Mouse (Mus musculus) forebrain, embryonic 12.5 days (tissue): ENCODE data around the gene Ttll10. TPM values are rescaled to one million over a fixed set of nuclear protein-coding genes. Genes with fewer than 3 reads are reported as not detected.

Experiments used
- ATAC-seq: fragments of 200-750 bp; cut with Nextera tagmentation; 2 replicates; pipeline ENCODE4 v1.8.0; 2017; ENCODE audit warnings: moderate TSS enrichment; ENCODE audit not compliant: low FRiP score
- H3K27ac ChIP-seq: fragments of 300-500 bp; sonication (generic); 2 replicates; pipeline ENCODE4 v1.5.1; 2016; ENCODE audit warnings: mild to moderate bottlenecking
- H3K27me3 ChIP-seq: fragments of 300-500 bp; sonication (generic); 2 replicates; pipeline ENCODE4 v1.6.1; 2016; ENCODE audit warnings: mild to moderate bottlenecking
- H3K36me3 ChIP-seq: fragments of 300-500 bp; sonication (generic); replicated peaks from 2 replicates; pipeline ENCODE4 v1.6.1; 2016; ENCODE audit warnings: mild to moderate bottlenecking
- H3K4me1 ChIP-seq: fragments of 300-500 bp; sonication (generic); 2 replicates; pipeline ENCODE4 v1.6.1; 2016
- H3K4me2 ChIP-seq: fragments of 300-500 bp; sonication (generic); 2 replicates; pipeline ENCODE4 v1.6.1; 2016; ENCODE audit warnings: mild to moderate bottlenecking, moderate library complexity
- H3K4me3 ChIP-seq: fragments of 300-500 bp; sonication (generic); replicated peaks from 2 replicates; pipeline ENCODE4 v1.5.1; 2016; ENCODE audit warnings: mild to moderate bottlenecking
- H3K9ac ChIP-seq: fragments of 300-500 bp; sonication (generic); 2 replicates; pipeline ENCODE4 v1.6.1; 2016; ENCODE audit warnings: mild to moderate bottlenecking
- H3K9me3 ChIP-seq: fragments of 300-500 bp; sonication (generic); 2 replicates; pipeline ENCODE4 v1.6.1; 2016
- WGBS: fragments of 180-500 bp; shearing (Covaris S2); methylation state at CpG from one replicate; pipeline ENCODE4 v1.1.7; 2016; 5-methylcytosine and 5-hydroxymethylcytosine counted together
- polyA plus RNA-seq: library from polyadenylated mRNA; unstranded; fragments of >200 nt; fragmentation: Nextera tagmentation; extraction: Ambion mirVana; gene quantifications from 2 replicates; pipeline ENCODE4 v1.2.1, GENCODE M21; 2016

Ttll10 gene
- polyA plus RNA-seq, 1 experiment from 2014 or later, result 0.37 TPM

DNA sequence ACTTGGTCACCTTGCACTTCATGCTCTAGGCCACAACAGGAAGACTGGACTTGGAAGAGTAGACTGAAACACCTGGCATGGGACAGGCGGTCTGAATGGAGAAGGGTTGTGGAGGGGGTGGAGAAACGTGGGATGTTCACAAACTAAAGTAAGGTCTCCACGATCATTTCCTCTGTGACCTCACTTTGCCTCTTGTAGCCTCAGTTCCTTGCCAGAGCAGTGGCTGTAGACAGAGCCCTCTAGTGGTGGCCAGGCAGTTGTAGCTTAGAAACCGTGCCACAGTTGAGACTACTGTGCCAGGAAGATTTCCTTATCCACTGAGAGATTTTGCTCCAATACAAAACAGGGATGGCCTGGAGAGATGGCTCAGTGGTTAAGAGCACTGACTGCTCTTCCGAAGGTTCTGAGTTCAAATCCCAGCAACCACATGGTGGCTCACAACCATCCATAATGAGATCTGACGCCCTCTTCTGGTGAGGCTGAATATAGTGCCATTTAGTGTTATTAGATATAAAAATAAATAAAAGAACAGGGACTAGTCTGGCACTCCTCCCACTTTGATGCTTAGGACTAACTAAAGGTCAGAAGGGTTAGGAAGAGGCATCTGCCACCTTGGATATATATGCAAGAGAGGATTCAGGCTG, 25.6 kb downstream of the Ttll10 start:
- no peak overlapping the region for H3K4me2 ChIP-seq
- no peaks in the 10 kb centered on the region for H3K36me3 ChIP-seq
- H3K4me3 ChIP-seq, result no peak overlapping the region
- peaks cover 34% of the 10 kb centered on the region for H3K4me1 ChIP-seq
- H3K27me3 ChIP-seq, result peaks cover 32% of the 10 kb centered on the region
- no peak overlapping the region for H3K9ac ChIP-seq
- 53% methylated on average over 6 of the region's 6 CpGs for WGBS
- ATAC-seq, result no peak
- no peak overlapping the region for H3K27ac ChIP-seq
- H3K9me3 ChIP-seq, result no peaks in the 10 kb centered on the region

DNA sequence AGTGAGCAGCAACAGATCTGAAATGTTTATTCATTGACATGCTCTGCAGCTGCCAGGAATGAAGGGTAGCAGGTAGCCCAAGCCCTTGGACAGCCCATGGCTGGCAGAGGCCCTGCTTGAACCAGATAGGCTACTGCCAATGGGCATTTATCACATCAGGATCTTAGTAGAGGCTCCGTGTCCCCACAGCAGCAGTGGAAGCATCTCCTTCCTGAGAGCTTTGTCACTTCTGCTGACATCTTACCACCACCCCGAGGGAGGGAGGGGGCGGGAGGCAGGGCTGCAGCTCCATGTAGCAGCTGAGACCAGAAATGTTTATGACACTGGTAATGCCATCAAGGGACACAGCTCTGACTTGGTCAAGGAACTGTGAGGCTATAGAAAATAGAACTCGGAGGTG, 26.4 kb downstream of the Ttll10 start:
- 91% methylated on average over 4 of the region's 4 CpGs for WGBS
- Histone ChIP-seq H3K4me1 (peaks cover 34% of the 10 kb centered on the region), H3K9ac (no peak overlapping the region), H3K4me3 (no peak overlapping the region), H3K27me3 (peaks cover 32% of the 10 kb centered on the region), H3K9me3 (no peaks in the 10 kb centered on the region), H3K36me3 (no peaks in the 10 kb centered on the region; the same call in 1 of the 2 replicates), H3K27ac (0 out of 2 replicates have a peak overlapping the region, but pooled peaks have one; percentile 86), H3K4me2 (no peak overlapping the region)
- ATAC-seq, result no peak

DNA sequence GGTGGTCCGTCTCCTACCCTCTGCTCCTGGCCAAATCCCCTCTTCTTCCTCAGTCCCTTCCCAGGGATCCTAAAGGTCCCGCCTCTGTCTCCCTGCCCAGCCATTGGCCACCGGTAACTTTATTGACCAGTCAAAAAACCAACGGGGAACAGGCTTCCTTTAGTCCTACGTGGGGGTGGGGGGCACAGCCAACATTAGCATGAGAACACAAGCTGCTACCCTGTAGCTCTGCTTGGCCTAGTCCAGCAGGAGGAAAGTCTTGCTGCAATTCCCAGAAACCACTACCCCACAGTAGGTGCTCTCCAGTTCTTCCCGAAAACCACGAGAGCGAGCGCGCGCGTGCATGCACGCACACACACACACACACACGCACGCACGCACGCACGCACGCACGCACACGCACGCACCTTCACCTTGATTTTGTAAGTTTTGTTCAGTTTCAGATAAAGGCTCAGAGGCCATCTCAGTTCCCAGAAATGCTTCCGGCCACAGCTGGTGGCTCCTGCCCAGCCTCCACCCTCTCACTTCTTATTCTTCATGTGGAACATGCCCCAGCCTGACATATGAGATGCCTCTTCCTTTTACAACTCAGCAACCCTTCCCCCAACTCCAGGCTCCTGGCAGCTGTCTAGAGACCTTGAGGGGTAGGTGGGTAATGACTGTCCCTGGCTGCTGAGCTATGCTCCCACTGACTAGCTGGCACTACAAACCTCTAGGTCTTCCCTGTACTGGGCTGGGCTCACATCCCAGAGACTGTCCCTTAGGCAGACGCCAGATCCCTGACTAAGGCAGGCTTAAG, 27.4 kb downstream of the Ttll10 start:
- Histone ChIP-seq H3K27ac (peak overlapping the region; percentile 86), H3K4me3 (peak overlapping the region; percentile 39), H3K27me3 (peaks cover 32% of the 10 kb centered on the region), H3K4me2 (peak overlapping the region; percentile 64), H3K36me3 (peaks cover 7% of the 10 kb centered on the region; the same call in 1 of the 2 replicates), H3K9me3 (no peaks in the 10 kb centered on the region), H3K9ac (peak overlapping the region; percentile 26), H3K4me1 (peaks cover 34% of the 10 kb centered on the region)
- ATAC-seq, result peak; percentile 93
- WGBS, result 4% methylated on average over 24 of the region's 24 CpGs

- peak overlapping the region; percentile 39 for H3K4me3 ChIP-seq
- ATAC-seq, result peak; percentile 32
- H3K27ac ChIP-seq, result peak overlapping the region; percentile 86; the same call in 1 of the 2 replicates
- peak overlapping the region; percentile 64 for H3K4me2 ChIP-seq
- peaks cover 34% of the 10 kb centered on the region for H3K4me1 ChIP-seq
- H3K9ac ChIP-seq, result peak overlapping the region; percentile 26
- peaks cover 7% of the 10 kb centered on the region; the same call in 1 of the 2 replicates for H3K36me3 ChIP-seq
- no peaks in the 10 kb centered on the region for H3K9me3 ChIP-seq
- 12% methylated on average over 7 of the region's 7 CpGs for WGBS
- peaks cover 27% of the 10 kb centered on the region for H3K27me3 ChIP-seq
These were observed 28.0 kb downstream of the Ttll10 start for GRCm38 (mm10) chr4:156031255-156031592.

DNA sequence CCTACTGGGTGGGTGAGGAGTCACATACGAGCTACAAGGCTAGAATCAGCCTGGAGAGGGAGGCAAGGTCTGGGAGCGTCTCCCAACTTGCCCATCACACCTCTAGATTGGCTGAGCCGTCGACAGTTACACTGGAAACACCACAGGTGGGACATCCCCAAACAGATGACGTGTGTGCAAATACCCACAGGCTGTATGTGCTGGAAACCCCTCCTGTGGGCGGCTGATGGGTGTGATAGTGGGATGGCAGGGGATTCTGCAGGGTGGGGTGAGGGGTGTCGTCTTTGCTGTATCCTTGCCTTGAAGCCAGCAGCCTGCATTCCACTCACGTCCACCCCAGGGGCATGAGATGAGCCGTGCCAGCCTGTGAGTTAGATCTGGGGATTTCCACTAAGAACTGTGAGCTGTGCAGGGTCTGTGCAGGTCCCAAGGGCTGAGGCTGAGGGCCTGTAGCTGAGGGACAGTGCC, 28.5 kb downstream of the Ttll10 start:
- WGBS, result 69% methylated on average over 9 of the region's 9 CpGs
- Histone ChIP-seq H3K4me3 (peak overlapping the region; percentile 39), H3K4me1 (peaks cover 34% of the 10 kb centered on the region), H3K27ac (peak overlapping the region; percentile 86; the same call in 1 of the 2 replicates), H3K9me3 (no peaks in the 10 kb centered on the region), H3K4me2 (peak overlapping the region; percentile 64), H3K27me3 (peaks cover 22% of the 10 kb centered on the region), H3K9ac (peak overlapping the region; percentile 26), H3K36me3 (peaks cover 7% of the 10 kb centered on the region; the same call in 1 of the 2 replicates)
- no peak for ATAC-seq

- no peaks in the 10 kb centered on the region for H3K9me3 ChIP-seq
- H3K27ac ChIP-seq, result no peak overlapping the region
- no peak overlapping the region for H3K4me2 ChIP-seq
These were observed 30.6 kb downstream of the Ttll10 start for GRCm38 (mm10) chr4:156028580-156028979.

DNA sequence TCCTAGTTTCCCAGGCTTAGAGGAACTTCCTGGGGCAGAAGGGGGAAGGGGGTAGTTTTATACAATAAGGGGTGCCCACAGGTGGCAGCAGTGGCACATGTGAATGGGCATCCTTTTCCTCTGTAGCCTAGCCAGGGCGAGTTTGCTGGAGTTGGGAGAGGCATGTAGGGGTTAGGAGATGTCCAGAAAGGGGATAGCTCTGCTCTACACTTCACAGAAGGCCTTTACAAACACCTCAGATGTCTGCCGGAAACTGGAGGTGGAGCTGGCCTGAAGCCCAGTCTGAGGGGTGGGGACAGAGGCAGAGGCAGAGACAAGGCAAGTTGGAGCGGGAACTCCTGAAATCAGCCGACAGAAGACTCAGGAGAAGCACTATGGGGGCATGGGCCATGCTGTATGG, 33.2 kb downstream of the Ttll10 start, which contains the start of gene Tnfrsf18:
TSS of gene Tnfrsf18 (plus strand) at position 152 of the 400 bp plus-strand sequence.
- no peak within 1 kb of the TSS for H3K27ac ChIP-seq
- 68% methylated on average over 4 of the region's 4 CpGs for WGBS
- no peaks in the 10 kb centered on the region for H3K27me3 ChIP-seq
- no peak for ATAC-seq
- no peak within 1 kb of the TSS for H3K4me3 ChIP-seq
- peaks cover 9% of the 10 kb centered on the region for H3K4me1 ChIP-seq
- H3K36me3 ChIP-seq, result peaks cover 7% of the 10 kb centered on the region; the same call in 1 of the 2 replicates
- H3K9ac ChIP-seq, result no peak within 1 kb of the TSS
- no peaks in the 10 kb centered on the region for H3K9me3 ChIP-seq
- no peak within 1 kb of the TSS for H3K4me2 ChIP-seq

More at GRCm38 (mm10) chr4:156028580-156028979, 30.6 kb downstream of the Ttll10 start:
- peaks cover 7% of the 10 kb centered on the region; the same call in 1 of the 2 replicates for H3K36me3 ChIP-seq
- H3K27me3 ChIP-seq, result peaks cover 1% of the 10 kb centered on the region; the same call in 1 of the 2 replicates
- no peak overlapping the region for H3K4me3 ChIP-seq
- no peak for ATAC-seq
- peaks cover 25% of the 10 kb centered on the region for H3K4me1 ChIP-seq
- 91% methylated on average over 7 of the region's 7 CpGs for WGBS
- H3K9ac ChIP-seq, result no peak overlapping the region

- no peak overlapping the region for H3K4me3 ChIP-seq
- peaks cover 14% of the 10 kb centered on the region; the same call in 1 of the 2 replicates for H3K36me3 ChIP-seq
- H3K27me3 ChIP-seq, result no peaks in the 10 kb centered on the region
- no peak overlapping the region for H3K27ac ChIP-seq
- no peak overlapping the region for H3K4me2 ChIP-seq
- no peaks in the 10 kb centered on the region for H3K9me3 ChIP-seq
- no peak for ATAC-seq
- no peak overlapping the region for H3K9ac ChIP-seq
- no peaks in the 10 kb centered on the region for H3K4me1 ChIP-seq
- 95% methylated on average over 7 of the region's 7 CpGs for WGBS
These were observed 35.0 kb downstream of the Ttll10 start for GRCm38 (mm10) chr4:156024184-156024583.

GRCm38 (mm10) chr4:156023520-156023919, 35.7 kb downstream of the Ttll10 start:
- H3K4me2 ChIP-seq, result no peak overlapping the region
- H3K27ac ChIP-seq, result no peak overlapping the region
- no peak overlapping the region for H3K9ac ChIP-seq
- no peaks in the 10 kb centered on the region for H3K9me3 ChIP-seq
- H3K27me3 ChIP-seq, result no peaks in the 10 kb centered on the region
- no peaks in the 10 kb centered on the region for H3K4me1 ChIP-seq
- peaks cover 14% of the 10 kb centered on the region; the same call in 1 of the 2 replicates for H3K36me3 ChIP-seq
- WGBS, result 87% methylated on average over 9 of the region's 9 CpGs
- no peak overlapping the region for H3K4me3 ChIP-seq
- ATAC-seq, result no peak

DNA sequence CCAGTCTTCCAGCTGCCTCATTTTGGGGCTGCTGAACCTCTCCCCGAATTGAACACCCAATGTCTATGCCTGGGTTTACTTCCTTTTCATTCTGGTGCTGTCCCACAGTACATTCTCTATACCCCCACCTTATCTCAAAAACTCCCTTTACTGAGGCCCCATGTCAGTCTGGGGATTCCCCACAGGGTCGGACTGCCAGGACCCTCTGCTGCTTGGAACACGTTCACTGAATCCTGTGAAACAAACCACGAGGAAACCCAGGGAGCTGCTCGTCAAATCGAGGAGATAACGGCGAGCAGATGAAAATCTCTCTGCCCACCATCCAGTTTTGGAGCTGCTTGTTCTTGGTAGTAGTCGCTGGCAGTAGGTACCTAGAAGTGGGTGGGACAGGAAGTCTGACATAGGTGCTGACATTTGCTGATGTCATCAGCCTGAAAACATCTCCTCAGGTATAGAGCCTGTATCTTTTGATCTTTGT, 37.2 kb downstream of the Ttll10 start:
- no peaks in the 10 kb centered on the region for H3K4me1 ChIP-seq
- WGBS, result 87% methylated on average over 9 of the region's 9 CpGs
- ATAC-seq, result no peak
- no peaks in the 10 kb centered on the region for H3K9me3 ChIP-seq
- no peaks in the 10 kb centered on the region for H3K27me3 ChIP-seq
- no peak overlapping the region for H3K4me2 ChIP-seq
- H3K4me3 ChIP-seq, result no peak overlapping the region
- H3K9ac ChIP-seq, result no peak overlapping the region
- H3K27ac ChIP-seq, result no peak overlapping the region
- H3K36me3 ChIP-seq, result peaks cover 9% of the 10 kb centered on the region; the same call in 1 of the 2 replicates

DNA sequence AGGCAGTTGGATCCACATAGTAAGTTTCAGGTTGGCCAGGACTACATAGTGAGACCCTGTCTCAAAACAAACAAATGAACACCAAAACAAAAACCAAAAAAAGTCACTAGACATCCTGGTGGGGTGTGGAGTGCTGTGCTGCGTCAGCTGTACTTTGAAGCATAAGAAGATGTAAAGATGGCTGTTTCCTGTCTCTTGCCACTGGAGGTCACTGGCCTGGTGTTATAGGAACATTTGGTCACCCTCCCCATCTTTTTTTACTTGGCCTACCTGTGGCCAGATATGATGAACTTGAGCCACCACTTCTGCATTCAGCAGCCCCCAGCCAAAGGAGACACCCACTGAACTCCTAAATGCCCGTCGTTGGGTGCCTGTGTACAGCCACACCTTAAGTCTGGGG, 37.8 kb downstream of the Ttll10 start:
- ATAC-seq, result no peak
- Histone ChIP-seq H3K4me3 (no peak overlapping the region), H3K36me3 (peaks cover 8% of the 10 kb centered on the region; the same call in 1 of the 2 replicates), H3K9me3 (no peaks in the 10 kb centered on the region), H3K9ac (no peak overlapping the region), H3K4me2 (no peak overlapping the region), H3K4me1 (no peaks in the 10 kb centered on the region), H3K27me3 (no peaks in the 10 kb centered on the region), H3K27ac (no peak overlapping the region)
- WGBS, result 88% methylated on average over 3 of the region's 3 CpGs

GRCm38 (mm10) chr4:156019771-156020170, 39.4 kb downstream of the Ttll10 start:
- H3K9ac ChIP-seq, result no peak overlapping the region
- H3K4me1 ChIP-seq, result no peaks in the 10 kb centered on the region
- no peaks in the 10 kb centered on the region for H3K27me3 ChIP-seq
- no peaks in the 10 kb centered on the region for H3K9me3 ChIP-seq
- H3K36me3 ChIP-seq, result peaks cover 16% of the 10 kb centered on the region; the same call in 1 of the 2 replicates
- H3K27ac ChIP-seq, result no peak overlapping the region
- 89% methylated on average over 12 of the region's 12 CpGs for WGBS
- no peak for ATAC-seq
- no peak overlapping the region for H3K4me2 ChIP-seq
- H3K4me3 ChIP-seq, result no peak overlapping the region
